Mouse (Mus musculus) ovary, postnatal 10 days (tissue): ENCODE measurements around the gene Ncbp3.
"Not testable (repeated sequence)": the region's sequence is repeated elsewhere in the genome, so short reads cannot be mapped to it uniquely, and the experiment has no call there.

Experiments
- DNase-seq: peaks from one replicate; pipeline ENCODE4 v3.0.0; 2022; ENCODE audit warnings: low spot score

The Ncbp3 gene

DNA sequence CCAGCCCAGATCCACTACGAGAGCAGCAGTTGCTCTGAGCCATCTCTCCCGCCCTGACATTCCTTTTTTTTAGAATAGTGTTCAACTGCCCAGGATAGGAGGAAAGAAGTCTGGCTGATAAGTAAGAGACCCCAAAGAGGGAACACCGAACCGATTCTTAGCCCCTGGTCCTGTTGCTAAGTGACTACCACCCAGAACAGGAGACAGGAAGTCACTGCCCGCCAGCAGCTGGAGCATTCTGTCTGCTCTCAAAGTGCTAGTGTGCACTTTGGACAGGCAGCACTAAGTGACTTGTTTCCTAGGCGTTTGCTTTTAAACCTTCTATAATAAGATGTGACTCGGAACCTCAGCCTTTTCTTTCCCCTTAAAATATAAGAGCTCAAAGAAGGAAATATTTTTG, 37.8 kb downstream of the Ncbp3 start:
- DNase-seq: no peak

- no peak for DNase-seq
These were observed 40.3 kb downstream of the Ncbp3 start for GRCm38 (mm10) chr11:73087700-73088480.

DNA sequence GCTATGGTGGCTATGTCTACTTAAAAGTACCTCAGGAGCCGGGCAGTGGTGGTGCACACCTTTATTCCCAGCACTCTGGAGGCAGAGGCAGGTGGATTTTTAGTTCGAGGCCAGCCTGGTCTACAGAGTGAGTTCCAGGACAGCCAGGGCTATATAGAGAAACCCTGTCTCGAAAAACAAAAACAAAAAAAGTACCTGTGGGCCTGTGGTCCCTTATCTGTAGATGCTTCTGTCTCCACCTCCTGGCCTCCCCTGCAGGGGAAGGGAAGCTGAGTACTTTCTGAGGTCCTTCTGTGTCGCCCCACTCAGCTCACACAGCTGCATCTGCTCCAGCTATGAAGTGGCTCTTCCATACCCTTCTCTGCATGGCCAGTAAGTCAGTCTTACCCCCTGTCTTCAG, 42.7 kb downstream of the Ncbp3 start, which contains the start of gene Itgae:
Gene Itgae (plus strand): TSS at position 301 of the 400 bp plus-strand sequence.
- no peak for DNase-seq

- DNase-seq: no peak
These were observed 43.2 kb downstream of the Ncbp3 start for GRCm38 (mm10) chr11:73090826-73091225.

DNA sequence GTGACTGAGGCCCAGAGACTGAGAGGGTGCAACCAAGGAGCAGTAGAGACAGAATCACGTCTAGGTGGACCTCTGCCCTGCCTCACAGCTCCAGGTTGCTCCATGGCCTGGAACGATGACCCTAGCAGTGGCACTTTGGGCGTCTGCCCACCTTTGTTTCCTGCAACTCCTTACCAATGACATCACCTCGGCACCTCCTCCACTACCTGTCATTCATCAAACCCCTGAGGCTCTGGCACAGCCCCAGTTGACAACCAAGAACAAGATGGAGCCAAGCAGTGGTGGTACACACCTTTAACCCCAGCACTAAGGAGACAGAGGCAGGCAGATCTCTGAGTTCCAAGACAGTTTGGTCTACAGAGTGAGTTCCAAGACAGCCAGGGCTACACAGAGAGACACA, 44.5 kb downstream of the Ncbp3 start:
- no peak for DNase-seq

- DNase-seq: no peak
These were observed 45.3 kb downstream of the Ncbp3 start for GRCm38 (mm10) chr11:73092877-73093276.

- no peak for DNase-seq
These were observed 46.8 kb downstream of the Ncbp3 start for GRCm38 (mm10) chr11:73094231-73094995.

GRCm38 (mm10) chr11:73098860-73099259, 51.3 kb downstream of the Ncbp3 start:
- no peak for DNase-seq

DNA sequence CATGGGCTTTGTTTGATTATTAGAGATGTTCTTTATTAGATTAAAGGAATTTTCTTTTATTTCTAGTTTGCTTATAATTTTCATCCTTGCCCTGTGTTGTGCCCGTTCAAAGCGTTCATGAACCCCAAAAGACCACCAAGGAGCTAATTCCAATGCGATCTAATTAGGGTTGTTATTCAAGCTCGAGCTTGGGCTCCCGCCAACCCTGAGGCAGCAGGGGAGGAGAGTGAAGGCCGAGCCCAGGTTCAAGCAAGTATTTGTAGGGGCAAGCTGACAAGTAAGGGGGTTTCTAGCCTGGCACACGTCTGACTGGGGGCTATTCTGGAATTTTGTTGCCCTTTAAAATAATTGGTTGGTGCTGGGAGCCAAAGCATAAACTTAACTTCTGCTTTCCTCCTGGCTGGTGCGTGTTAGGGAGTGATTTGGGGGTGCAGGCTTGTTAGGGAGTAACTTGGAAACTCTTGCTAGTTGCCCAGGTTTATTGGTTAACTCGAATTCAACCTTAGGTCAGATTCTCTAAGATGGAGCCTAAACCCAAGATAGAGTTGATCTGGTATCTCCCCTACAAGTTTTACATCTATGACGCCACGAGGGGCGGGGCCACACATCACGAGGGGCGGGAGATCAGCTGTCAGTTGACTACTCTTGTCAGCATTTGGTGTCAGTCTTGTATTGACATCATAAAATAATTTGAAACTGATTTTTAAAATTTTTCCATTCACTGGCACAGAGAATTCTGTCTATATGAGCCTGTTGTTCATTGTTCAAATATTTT, 52.6 kb downstream of the Ncbp3 start:
- DNase-seq: no peak

- DNase-seq: no peak
These were observed 53.7 kb downstream of the Ncbp3 start for GRCm38 (mm10) chr11:73101308-73101707.

DNA sequence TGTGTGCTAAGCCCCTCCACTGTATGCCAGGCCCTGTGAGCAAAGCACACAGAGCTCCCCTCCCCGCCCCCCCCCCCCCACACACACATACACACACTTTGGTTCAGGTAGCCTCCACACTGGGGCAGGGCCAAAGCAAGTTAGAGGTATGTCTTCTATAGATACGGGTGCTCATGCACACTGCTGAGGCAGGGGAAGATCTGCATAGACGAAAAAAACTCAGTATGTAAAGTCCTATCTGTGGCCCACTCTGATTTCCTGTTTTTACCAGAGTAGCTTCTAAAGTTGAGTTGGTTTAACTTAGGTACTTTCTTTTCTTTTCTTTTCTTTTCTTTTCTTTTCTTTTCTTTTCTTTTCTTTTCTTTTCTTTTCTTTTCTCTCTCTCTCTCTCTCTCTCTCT, 57.7 kb downstream of the Ncbp3 start:
- DNase-seq: no peak

DNA sequence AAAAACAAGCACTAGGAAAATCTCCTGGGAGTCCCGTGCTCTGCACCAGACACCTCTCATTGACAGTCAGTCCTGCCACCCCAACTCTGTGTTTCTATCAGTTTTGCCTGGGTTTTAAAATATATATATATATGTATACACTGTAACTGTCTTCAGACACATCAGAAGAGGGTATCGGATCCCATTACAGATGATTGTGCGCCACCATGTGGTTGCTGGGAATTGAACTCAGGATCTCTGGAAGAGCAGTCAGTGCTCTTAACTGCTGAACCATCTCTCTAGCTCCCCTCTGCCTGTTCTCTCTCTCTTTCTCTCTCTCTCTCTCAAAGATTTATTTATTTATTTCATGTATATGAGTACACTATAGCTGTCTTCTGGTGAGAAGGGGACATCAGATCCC, 59.8 kb downstream of the Ncbp3 start:
- DNase-seq: not testable (repeated sequence)

DNA sequence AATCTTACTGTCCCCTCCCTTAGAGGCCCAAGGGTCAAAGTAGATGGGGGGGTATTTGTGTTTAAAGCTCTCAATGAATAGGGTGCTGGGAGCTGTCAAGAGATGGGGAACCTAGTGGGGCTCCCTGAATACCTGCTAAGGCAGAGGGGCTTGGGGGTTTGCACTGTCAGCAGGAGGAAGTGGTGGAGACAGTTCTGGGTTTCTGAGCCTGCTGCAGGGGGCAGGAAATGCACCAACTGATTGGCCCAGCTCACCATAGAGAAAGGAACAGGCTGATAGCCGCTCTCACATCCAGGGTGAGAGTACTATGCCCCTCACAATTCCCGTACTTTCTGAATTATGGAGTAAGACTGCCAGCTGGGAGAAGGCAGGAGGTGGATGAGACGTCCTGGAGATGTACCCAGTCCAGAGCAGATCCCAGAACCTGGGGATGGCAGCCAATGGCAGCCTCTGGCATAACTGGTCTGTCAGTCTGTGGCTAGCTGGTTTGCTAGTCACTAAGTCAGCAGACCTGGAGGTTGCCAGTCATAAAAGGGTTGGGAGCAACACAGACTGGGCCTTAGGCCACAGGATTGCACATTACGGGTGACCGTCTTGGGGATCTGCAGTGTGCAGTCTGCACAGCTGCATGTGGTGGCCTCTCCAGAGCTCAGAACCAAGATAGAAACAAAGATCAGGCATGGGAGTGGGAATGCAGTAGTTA, 60.8 kb downstream of the Ncbp3 start:
- no peak for DNase-seq

DNA sequence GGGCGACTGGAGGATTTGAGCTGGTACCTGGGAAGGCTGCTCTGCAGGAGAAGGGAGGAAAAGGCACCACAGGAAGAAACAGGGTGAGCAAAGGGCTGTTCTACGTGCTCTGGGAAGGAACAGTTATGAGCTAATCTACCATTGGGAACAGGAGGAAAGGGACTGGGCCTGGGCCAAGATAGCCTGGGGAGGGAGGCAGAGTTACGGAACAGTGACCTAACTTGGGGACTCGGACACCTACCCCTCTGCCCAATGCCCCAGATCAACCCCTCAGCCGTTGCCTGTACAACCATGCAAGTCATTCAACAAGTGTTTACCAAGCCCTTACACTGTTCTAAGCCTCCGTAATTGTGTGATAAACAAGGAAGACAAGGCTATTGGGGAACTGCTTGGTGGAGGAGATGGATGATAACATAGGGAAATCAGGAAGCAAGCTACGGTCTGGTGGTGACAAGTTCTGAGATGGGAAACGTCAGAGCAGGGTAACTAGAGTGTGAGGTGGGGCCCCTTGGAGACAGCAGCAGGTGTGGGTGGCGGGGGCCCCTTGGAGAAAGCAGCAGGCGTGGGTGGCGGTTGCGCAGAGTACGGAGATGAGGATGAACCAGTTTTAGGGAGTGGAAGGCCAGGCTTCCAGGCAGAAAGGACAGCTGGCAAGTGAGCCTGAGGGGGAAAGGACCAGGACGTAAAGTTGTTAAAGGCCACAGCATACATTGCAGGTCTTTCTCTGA, 61.5 kb downstream of the Ncbp3 start:
- no peak for DNase-seq

GRCm38 (mm10) chr11:73109941-73110340, 62.4 kb downstream of the Ncbp3 start:
- DNase-seq: no peak

DNA sequence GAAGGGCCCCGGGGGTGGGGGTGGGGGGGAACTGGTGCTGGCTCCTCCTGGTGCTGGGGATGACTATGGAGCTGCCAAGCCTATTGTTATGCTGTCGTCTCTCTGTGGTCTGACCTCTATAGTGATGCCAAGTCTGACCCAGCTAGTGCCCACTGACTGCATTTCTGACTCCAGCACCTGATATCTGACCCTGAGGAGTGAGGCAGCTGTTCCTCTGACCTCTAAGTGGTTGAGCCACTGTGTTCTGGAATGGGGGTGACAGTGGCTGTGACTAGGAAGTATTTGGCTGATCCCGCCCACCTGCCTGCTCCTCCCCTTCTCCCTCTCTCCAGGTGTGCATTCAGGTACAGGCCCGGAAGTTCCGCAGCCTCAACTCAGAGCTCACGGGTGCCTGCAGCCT, 63.8 kb downstream of the Ncbp3 start:
- DNase-seq: no peak

- no peak for DNase-seq
These were observed 78.9 kb downstream of the Ncbp3 start for GRCm38 (mm10) chr11:73126495-73126894.

DNA sequence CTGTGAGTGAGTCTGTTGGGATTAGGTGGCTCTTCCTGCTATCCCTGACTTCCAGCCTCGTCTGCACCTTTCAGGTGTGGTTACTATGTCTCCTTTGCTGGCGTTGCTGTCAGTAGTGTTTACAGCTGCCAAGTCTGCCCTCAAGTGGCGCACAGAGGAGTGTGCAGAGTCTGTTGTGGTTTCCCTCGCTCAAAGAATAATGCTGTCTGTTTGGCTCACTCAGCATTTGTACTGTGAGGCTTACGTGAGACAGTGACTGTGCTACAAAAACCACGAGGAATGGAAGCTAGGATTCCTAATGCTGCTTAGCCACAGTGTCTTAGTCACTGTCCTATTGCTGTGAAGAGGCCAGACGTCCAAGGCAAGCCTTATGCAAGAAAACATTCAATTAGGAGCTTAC, 83.4 kb downstream of the Ncbp3 start:
- DNase-seq: no peak

GRCm38 (mm10) chr11:73132999-73133398, 85.4 kb downstream of the Ncbp3 start:
- no peak for DNase-seq

GRCm38 (mm10) chr11:73134222-73134621, 86.6 kb downstream of the Ncbp3 start:
- DNase-seq: no peak

DNA sequence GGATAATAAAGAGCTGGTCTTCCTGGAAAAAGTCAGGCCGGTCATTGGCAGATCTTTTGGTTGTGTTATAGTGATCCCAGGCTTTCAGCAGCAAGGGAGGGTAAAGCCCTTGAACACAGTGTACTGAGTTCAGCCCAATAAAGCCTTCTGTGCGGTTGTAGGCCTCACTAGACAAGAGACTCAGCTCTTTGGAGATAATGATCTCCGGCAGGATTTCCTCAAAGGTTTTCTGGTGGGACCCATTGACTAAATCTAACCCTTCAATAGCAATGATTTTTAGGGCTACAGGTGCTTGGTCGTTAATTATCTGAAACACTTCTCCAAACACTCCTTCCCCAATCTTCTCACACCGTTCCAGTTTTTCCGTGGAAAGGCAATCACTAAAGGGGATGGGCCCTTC, 89.0 kb downstream of the Ncbp3 start:
- DNase-seq: no peak
